Mouse (Mus musculus) forebrain, postnatal 0 days (tissue): Measurements from ENCODE around the gene Gm49394. TPM values are rescaled to one million over a fixed set of nuclear protein-coding genes. Genes with fewer than 3 reads are reported as not detected.

ENCODE experiments used
- ATAC-seq: fragments of 200-750 bp; cut with Nextera tagmentation; 2 replicates; pipeline ENCODE4 v1.8.0; 2017; ENCODE audit warnings: mild to moderate bottlenecking, moderate library complexity
- DNase-seq: peaks from one replicate; pipeline ENCODE4 v3.0.0-alpha.2; 2015
- H3K27ac ChIP-seq: fragments of 300-500 bp; sonication (generic); 2 replicates; pipeline ENCODE4 v1.5.1; 2014; ENCODE audit warnings: low read depth, mild to moderate bottlenecking, antibody characterized with exemption, low read length, moderate library complexity, mixed read lengths
- H3K27me3 ChIP-seq: fragments of 300-500 bp; sonication (generic); 2 replicates; pipeline ENCODE4 v1.6.1; 2014; ENCODE audit warnings: mild to moderate bottlenecking, low read length, mixed read lengths; ENCODE audit not compliant: insufficient read depth
- H3K36me3 ChIP-seq: fragments of 300-500 bp; sonication (generic); 2 replicates; pipeline ENCODE4 v1.6.1; 2014; ENCODE audit warnings: mild to moderate bottlenecking, moderate library complexity; ENCODE audit not compliant: insufficient read depth
- H3K4me1 ChIP-seq: fragments of 300-500 bp; sonication (generic); 2 replicates; pipeline ENCODE4 v1.6.1; 2014; ENCODE audit warnings: antibody characterized with exemption; ENCODE audit not compliant: insufficient read depth
- H3K4me2 ChIP-seq: fragments of 300-500 bp; sonication (generic); 2 replicates; pipeline ENCODE4 v1.6.1; 2014; ENCODE audit warnings: low read depth, mild to moderate bottlenecking, moderate library complexity
- H3K4me3 ChIP-seq: fragments of 300-500 bp; sonication (generic); 2 replicates; pipeline ENCODE4 v1.5.1; 2014; ENCODE audit warnings: low read depth, low read length, mixed read lengths
- H3K9ac ChIP-seq: fragments of 300-500 bp; sonication (generic); 2 replicates; pipeline ENCODE4 v1.6.1; 2014; ENCODE audit warnings: mild to moderate bottlenecking
- H3K9me3 ChIP-seq: fragments of 300-500 bp; sonication (generic); 2 replicates; pipeline ENCODE4 v1.6.1; 2016; ENCODE audit warnings: low read length
- CTCF ChIP-seq: sonication (generic); IDR thresholded peaks from 2 replicates; pipeline ENCODE4 v1.5.1; 2016; ENCODE audit warnings: antibody characterized with exemption, control low read depth, low read depth
- WGBS: fragments of 180-500 bp; shearing (Covaris S2); extraction: QIAGEN DNeasy Blood & Tissue Kit; methylation state at CpG from one replicate; pipeline ENCODE4 v1.1.7; 2014; 5-methylcytosine and 5-hydroxymethylcytosine counted together
- polyA plus RNA-seq: library from polyadenylated mRNA; unstranded; fragments of >200 nt; fragmentation: Nextera tagmentation; extraction: Ambion mirVana; gene quantifications from 2 replicates; pipeline ENCODE4 v1.2.1, GENCODE M21; 2015
- total RNA-seq: library from RNA; depleted of rRNA; stranded (reverse); fragments of >200 nt; gene quantifications from 2 replicates; pipeline ENCODE4 v1.2.3, GENCODE M21; 2014; rRNA removed

The Gm49394 gene
- total RNA-seq, result 0.08 TPM in 1 of 2 replicates, not detected in the other
- polyA plus RNA-seq, result 0.06 TPM in 1 of 2 replicates, not detected in the other

DNA sequence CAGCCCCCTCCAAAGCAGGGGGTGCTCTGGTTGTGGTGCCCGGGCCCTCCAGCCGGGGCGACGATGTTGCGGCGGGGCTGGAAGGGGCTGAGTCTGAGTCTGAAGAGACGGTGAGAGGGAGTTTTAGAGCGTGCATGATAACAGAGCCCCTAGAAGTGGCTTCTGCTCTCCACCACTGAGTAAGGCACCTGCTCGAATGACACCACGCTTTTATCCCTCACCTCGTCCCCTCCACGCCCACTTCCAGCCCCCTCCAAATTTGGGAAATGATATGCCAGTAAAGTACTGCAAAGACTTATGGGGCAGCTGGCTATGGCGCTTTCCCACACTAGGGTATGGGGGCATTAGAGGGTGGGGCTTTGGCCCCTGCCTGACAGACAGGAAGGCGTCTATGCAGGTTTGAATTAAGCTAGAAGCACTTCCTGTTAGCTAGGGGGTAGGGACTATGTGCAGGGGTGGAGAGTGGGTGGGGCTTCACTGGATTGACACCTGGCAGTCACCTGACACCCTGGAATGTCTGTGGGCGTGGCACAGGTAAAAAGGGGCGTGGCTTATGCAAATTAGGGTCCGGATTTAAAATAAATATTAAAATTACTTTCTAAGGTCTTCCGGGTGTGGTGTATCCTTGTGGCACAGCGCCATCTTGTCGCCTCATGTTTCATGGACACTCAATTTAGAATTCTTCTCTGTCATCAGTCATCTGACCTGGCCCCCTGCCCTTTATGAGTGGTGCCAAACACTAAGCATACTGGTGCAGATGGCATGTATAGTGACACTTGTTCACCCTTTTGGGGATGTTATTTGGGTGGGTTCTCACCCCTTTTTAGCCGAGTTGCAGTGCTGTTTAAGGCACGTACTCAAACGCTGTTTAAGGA lies at the start of gene Gm49394:
TSS of gene Gm49394 (minus strand) at position 192 of the 875 bp plus-strand sequence.
- 84% methylated on average over 23 of the region's 23 CpGs for WGBS
- Histone ChIP-seq H3K4me2 (no peak within 1 kb of the TSS), H3K27me3 (peaks cover 8% of the 10 kb centered on the region), H3K9ac (no peak within 1 kb of the TSS), H3K4me3 (no peak within 1 kb of the TSS), H3K27ac (no peak within 1 kb of the TSS), H3K4me1 (no peaks in the 10 kb centered on the region), H3K9me3 (no peaks in the 10 kb centered on the region), H3K36me3 (no peaks in the 10 kb centered on the region)
- DNase-seq (no peak), ATAC-seq (no peak)
- no peak for TF ChIP-seq CTCF

GRCm38 (mm10) chr7:142714783-142715498 lies 45.2 kb upstream of the Gm49394 start:
- ATAC-seq (peak; percentile 71), DNase-seq (peak; percentile 81)
- H3K4me1 ChIP-seq, result no peaks in the 10 kb centered on the region
- H3K9ac ChIP-seq, result peak overlapping the region; percentile 54
- no peaks in the 10 kb centered on the region for H3K27me3 ChIP-seq
- no peaks in the 10 kb centered on the region for H3K36me3 ChIP-seq
- peak; percentile 80 for TF ChIP-seq CTCF
- WGBS, result 12% methylated on average over 8 of the region's 8 CpGs
- no peak overlapping the region for H3K27ac ChIP-seq
- H3K9me3 ChIP-seq, result no peaks in the 10 kb centered on the region
- H3K4me3 ChIP-seq, result peak overlapping the region; percentile 20
- H3K4me2 ChIP-seq, result peak overlapping the region; percentile 46

DNA sequence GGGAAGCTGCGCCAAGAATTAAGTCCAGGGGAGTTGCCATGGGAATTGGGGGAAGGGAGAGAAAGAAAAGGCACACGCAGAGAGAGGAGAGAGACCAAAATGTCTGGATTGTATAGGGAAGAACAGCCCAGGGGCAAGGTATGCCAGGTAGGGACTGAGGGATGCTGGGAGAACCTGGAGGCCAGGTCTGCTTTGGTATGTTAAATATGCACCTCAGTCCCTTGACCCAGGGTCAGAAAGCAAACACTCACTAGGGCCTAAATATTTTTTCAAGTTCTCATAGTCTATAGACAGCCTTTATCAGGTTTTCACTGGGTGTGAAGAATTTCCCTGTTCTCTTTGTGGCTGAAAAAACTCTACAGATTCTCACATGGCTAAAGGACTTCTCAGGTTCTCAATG lies 37.1 kb upstream of the Gm49394 start:
- ATAC-seq (no peak), DNase-seq (no peak)
- WGBS, result 81% methylated on average over 2 of the region's 2 CpGs
- H3K9ac ChIP-seq, result no peak overlapping the region
- no peaks in the 10 kb centered on the region for H3K9me3 ChIP-seq
- no peaks in the 10 kb centered on the region for H3K36me3 ChIP-seq
- H3K4me1 ChIP-seq, result no peaks in the 10 kb centered on the region
- TF ChIP-seq CTCF, result no peak
- no peaks in the 10 kb centered on the region for H3K27me3 ChIP-seq
- H3K4me3 ChIP-seq, result no peak overlapping the region
- no peak overlapping the region for H3K27ac ChIP-seq
- H3K4me2 ChIP-seq, result no peak overlapping the region

- Histone ChIP-seq H3K4me3 (no peak overlapping the region), H3K9ac (no peak overlapping the region), H3K4me1 (no peaks in the 10 kb centered on the region), H3K27me3 (no peaks in the 10 kb centered on the region), H3K4me2 (no peak overlapping the region), H3K9me3 (no peaks in the 10 kb centered on the region), H3K36me3 (no peaks in the 10 kb centered on the region), H3K27ac (no peak overlapping the region)
- no peak for TF ChIP-seq CTCF
- ATAC-seq (no peak), DNase-seq (no peak)
- WGBS, result 48% methylated on average over 5 of the region's 5 CpGs
Observed at GRCm38 (mm10) chr7:142699334-142699860, 29.7 kb upstream of the Gm49394 start.

GRCm38 (mm10) chr7:142678611-142679010 lies 8.9 kb upstream of the Gm49394 start:
- H3K4me3 ChIP-seq, result no peak overlapping the region
- H3K4me1 ChIP-seq, result no peaks in the 10 kb centered on the region
- no peak overlapping the region for H3K4me2 ChIP-seq
- no peak overlapping the region for H3K27ac ChIP-seq
- DNase-seq (no peak), ATAC-seq (no peak)
- no peaks in the 10 kb centered on the region for H3K36me3 ChIP-seq
- 94% methylated on average over 3 of the region's 3 CpGs for WGBS
- no peak for TF ChIP-seq CTCF
- H3K27me3 ChIP-seq, result no peaks in the 10 kb centered on the region
- no peaks in the 10 kb centered on the region for H3K9me3 ChIP-seq
- no peak overlapping the region for H3K9ac ChIP-seq

GRCm38 (mm10) chr7:142675644-142676043 lies 5.9 kb upstream of the Gm49394 start:
- H3K27me3 ChIP-seq, result no peaks in the 10 kb centered on the region
- WGBS, result 15% methylated on average over 3 of the region's 3 CpGs
- H3K27ac ChIP-seq, result no peak overlapping the region
- no peak overlapping the region for H3K4me2 ChIP-seq
- no peaks in the 10 kb centered on the region for H3K36me3 ChIP-seq
- DNase-seq (peak; percentile 84), ATAC-seq (peak; percentile 80)
- no peaks in the 10 kb centered on the region for H3K4me1 ChIP-seq
- H3K9me3 ChIP-seq, result no peaks in the 10 kb centered on the region
- no peak overlapping the region for H3K4me3 ChIP-seq
- peak; percentile 78 for TF ChIP-seq CTCF
- H3K9ac ChIP-seq, result no peak overlapping the region
